In the genomic region with DNA sequence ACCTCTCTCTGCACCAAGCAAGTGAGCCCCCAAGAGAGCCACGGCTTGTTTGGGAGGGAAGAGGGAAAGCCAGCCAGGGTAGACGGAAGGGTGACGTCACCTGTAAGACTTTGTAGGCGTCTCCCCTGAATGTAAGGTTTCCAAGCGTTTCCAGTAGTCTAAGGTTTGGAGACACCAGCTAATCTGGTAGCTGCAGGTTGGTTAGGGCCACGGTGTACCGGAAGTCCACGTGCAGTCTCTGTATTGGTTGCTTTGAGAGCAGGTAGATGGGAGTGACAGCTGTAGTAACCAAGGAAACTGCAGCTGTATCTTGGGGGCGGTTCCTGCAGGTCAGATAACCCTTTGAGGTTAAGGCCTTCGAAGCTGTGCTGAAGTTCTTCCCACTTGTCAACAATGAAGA, we compare ENCODE assay signal across 19 mouse cellular contexts. TPM values are rescaled to one million over a fixed set of nuclear protein-coding genes. Genes with fewer than 3 reads are reported as not detected.
DNase-seq lines count a peak whose midpoint lies in the region; ATAC-seq and TF ChIP-seq lines count a peak whose summit lies in the region.
"Had no signal": no experiment of that assay in that cellular context is flagged by ENCODE, and none has a peak within 500 bp of the region (broad histone marks: within the 10 kb centered on the region; RNA-seq: fewer than 3 reads in every experiment).

No protein-coding gene starts in this region.

- H3K27me3 ChIP-seq in hindbrain, embryonic 10.5 days (ENCODE audit: insufficient read depth, poor library complexity, severe bottlenecking): no peaks in the 10 kb centered on the region
- no peaks in the 10 kb centered on the region for H3K27me3 ChIP-seq in hindbrain, embryonic 13.5 days
- no peaks in the 10 kb centered on the region for H3K27me3 ChIP-seq in midbrain, embryonic 16.5 days (ENCODE audit: control insufficient read depth, insufficient read depth, low read depth, low read length)
- no peaks in the 10 kb centered on the region for H3K27me3 ChIP-seq in midbrain, postnatal 0 days (ENCODE audit: insufficient read depth, low read length)
- no peaks in the 10 kb centered on the region for H3K27me3 ChIP-seq in intestine, embryonic 15.5 days (replicated peaks)
- no peaks in the 10 kb centered on the region for H3K27me3 ChIP-seq in small intestine, adult 2 months (ENCODE audit: control insufficient read depth, insufficient read depth, low read length)
- H3K27me3 ChIP-seq: embryonic facial prominence, embryonic 13.5 days; heart, embryonic 15.5 days had no signal

- no peaks in the 10 kb centered on the region for H3K36me3 ChIP-seq in hindbrain, embryonic 10.5 days
- no peaks in the 10 kb centered on the region for H3K36me3 ChIP-seq in hindbrain, embryonic 13.5 days
- H3K36me3 ChIP-seq in midbrain, embryonic 16.5 days (ENCODE audit: control insufficient read depth, insufficient read depth, low read length): no peaks in the 10 kb centered on the region
- no peaks in the 10 kb centered on the region for H3K36me3 ChIP-seq in midbrain, postnatal 0 days (ENCODE audit: insufficient read depth, low read length)
- H3K36me3 ChIP-seq in intestine, embryonic 15.5 days: no peaks in the 10 kb centered on the region
- H3K36me3 ChIP-seq in small intestine, adult 2 months (ENCODE audit: control insufficient read depth, insufficient read depth, low read length): no peaks in the 10 kb centered on the region
- H3K36me3 ChIP-seq: embryonic facial prominence, embryonic 13.5 days; heart, embryonic 15.5 days had no signal

- H3K4me2 ChIP-seq in hindbrain, embryonic 13.5 days: no peak overlapping the region
- no peak overlapping the region for H3K4me2 ChIP-seq in midbrain, embryonic 16.5 days (ENCODE audit: low read length)
- H3K4me2 ChIP-seq in midbrain, postnatal 0 days (ENCODE audit: low read depth, low read length, poor library complexity, severe bottlenecking): no peak overlapping the region
- H3K4me2 ChIP-seq in intestine, embryonic 15.5 days (replicated peaks): no peak overlapping the region
- H3K4me2 ChIP-seq: embryonic facial prominence, embryonic 13.5 days; heart, embryonic 11.5 days; heart, embryonic 15.5 days had no signal

- no peak overlapping the region for H3K9ac ChIP-seq in hindbrain, embryonic 13.5 days
- no peak overlapping the region for H3K9ac ChIP-seq in midbrain, embryonic 16.5 days (ENCODE audit: low read depth, low read length)
- no peak overlapping the region for H3K9ac ChIP-seq in midbrain, postnatal 0 days (replicated peaks; ENCODE audit: low read length, poor library complexity, severe bottlenecking)
- no peak overlapping the region for H3K9ac ChIP-seq in intestine, embryonic 15.5 days
- H3K9ac ChIP-seq: embryonic facial prominence, embryonic 13.5 days; heart, embryonic 15.5 days had no signal

- no peaks in the 10 kb centered on the region for H3K9me3 ChIP-seq in hindbrain, embryonic 10.5 days
- H3K9me3 ChIP-seq in hindbrain, embryonic 13.5 days: no peaks in the 10 kb centered on the region
- no peaks in the 10 kb centered on the region for H3K9me3 ChIP-seq in midbrain, embryonic 16.5 days (replicated peaks; ENCODE audit: control insufficient read depth, low read length, poor library complexity, severe bottlenecking)
- no peaks in the 10 kb centered on the region for H3K9me3 ChIP-seq in midbrain, postnatal 0 days (ENCODE audit: low read length)
- no peaks in the 10 kb centered on the region for H3K9me3 ChIP-seq in intestine, embryonic 15.5 days
- H3K9me3 ChIP-seq: embryonic facial prominence, embryonic 13.5 days; heart, embryonic 15.5 days had no signal

- ATAC-seq in hindbrain, embryonic 13.5 days (ENCODE audit: low FRiP score): no peak
- ATAC-seq in midbrain, embryonic 16.5 days: 0 out of 2 replicates have a peak, but pooled peaks have one; percentile 42
- ATAC-seq in midbrain, postnatal 0 days (ENCODE audit: low FRiP score): no peak
- ATAC-seq in intestine, embryonic 15.5 days: peak; percentile 46; the same call in 1 of the 2 replicates
- ATAC-seq: forebrain, embryonic 14.5 days; hindbrain, embryonic 16.5 days had no signal

- peaks cover 33% of the 10 kb centered on the region for H3K4me1 ChIP-seq in hindbrain, embryonic 10.5 days (replicated peaks)
- H3K4me1 ChIP-seq in hindbrain, embryonic 13.5 days (replicated peaks): no peaks in the 10 kb centered on the region
- 0 out of 2 replicates have a peak, but pooled peaks cover 2% of the 10 kb centered on the region for H3K4me1 ChIP-seq in midbrain, embryonic 16.5 days (ENCODE audit: control insufficient read depth, insufficient read depth, low read length)
- H3K4me1 ChIP-seq in midbrain, postnatal 0 days (ENCODE audit: insufficient read depth, low read length): no peaks in the 10 kb centered on the region
- H3K4me1 ChIP-seq in intestine, embryonic 15.5 days (replicated peaks): 0 out of 2 replicates have a peak, but pooled peaks cover 3% of the 10 kb centered on the region
- peaks cover 23% of the 10 kb centered on the region; the same call in 1 of the 2 replicates for H3K4me1 ChIP-seq in small intestine, adult 2 months (ENCODE audit: control insufficient read depth, insufficient read depth, insufficient read length, low read length)
- H3K4me1 ChIP-seq: heart, embryonic 15.5 days had no signal

- DNase-seq in hindbrain, embryonic 10.5 days (ENCODE audit: low spot score): no peak
- no peak for DNase-seq in midbrain, postnatal 0 days (ENCODE audit: low spot score)
- no peak for DNase-seq in layer of hippocampus, adult 11-12 months (ENCODE audit: low spot score)
- no peak for DNase-seq in frontal cortex, postnatal 14 days (ENCODE audit: low spot score in 2 of 2)
- DNase-seq: adrenal gland, postnatal 14 days; cerebellum, adult 11-12 months; cerebellum, adult 9-10 months; cerebellum, postnatal 25 days; gastrocnemius, postnatal 10 days; heart, adult 2 months had no signal

- 80% methylated on average over 10 of the region's 10 CpGs for WGBS in hindbrain, embryonic 10.5 days
- WGBS in hindbrain, embryonic 13.5 days: 81% methylated on average over 10 of the region's 10 CpGs
- WGBS in midbrain, embryonic 16.5 days: 84% methylated on average over 10 of the region's 10 CpGs
- WGBS in midbrain, postnatal 0 days: 85% methylated on average over 10 of the region's 10 CpGs
- WGBS in intestine, embryonic 15.5 days: 67% methylated on average over 10 of the region's 10 CpGs
- WGBS in small intestine, adult 2 months: 44% methylated on average over 10 of the region's 10 CpGs

- TF ChIP-seq CTCF in midbrain, postnatal 0 days (IDR thresholded peaks at IDR 0.05): no peak
- no peak for TF ChIP-seq CTCF in small intestine, adult 2 months (IDR thresholded peaks at IDR 0.05; ENCODE audit: extremely low read depth, insufficient read length, insufficient replicate concordance, low read depth, low read length)

- no peak for TF ChIP-seq POLR2A in small intestine, adult 2 months (IDR thresholded peaks at IDR 0.05; ENCODE audit: low read depth, low read length)

- no peak overlapping the region for H3K4me3 ChIP-seq in hindbrain, embryonic 10.5 days
- H3K4me3 ChIP-seq in hindbrain, embryonic 13.5 days: no peak overlapping the region
- no peak overlapping the region for H3K4me3 ChIP-seq in midbrain, embryonic 16.5 days (ENCODE audit: low read depth, low read length)
- H3K4me3 ChIP-seq in midbrain, postnatal 0 days (ENCODE audit: low read depth, low read length): no peak overlapping the region
- H3K4me3 ChIP-seq in intestine, embryonic 15.5 days (replicated peaks): no peak overlapping the region
- H3K4me3 ChIP-seq in small intestine, adult 2 months (ENCODE audit: low read depth, low read length): peak overlapping the region; percentile 20; the same call in 1 of the 2 replicates
- H3K4me3 ChIP-seq: embryonic facial prominence, embryonic 13.5 days; heart, adult 2 months; heart, embryonic 15.5 days had no signal

- 0 out of 2 replicates have a peak overlapping the region, but pooled peaks have one; percentile 8 for H3K27ac ChIP-seq in hindbrain, embryonic 10.5 days
- H3K27ac ChIP-seq in hindbrain, embryonic 13.5 days: no peak overlapping the region
- H3K27ac ChIP-seq in midbrain, embryonic 16.5 days (ENCODE audit: low read length): no peak overlapping the region
- H3K27ac ChIP-seq in midbrain, postnatal 0 days (ENCODE audit: low read depth, low read length): no peak overlapping the region
- no peak overlapping the region for H3K27ac ChIP-seq in intestine, embryonic 15.5 days
- peak overlapping the region; percentile 96 for H3K27ac ChIP-seq in small intestine, adult 2 months (ENCODE audit: insufficient read depth, low read depth, low read length)
- H3K27ac ChIP-seq: embryonic facial prominence, embryonic 13.5 days; heart, adult 2 months; heart, embryonic 15.5 days had no signal

RNA-seq across cellular contexts. Expression of gene Lysmd4, which starts 15.8 kb away (rescaled TPM):
- polyA plus RNA-seq in hindbrain, embryonic 10.5 days (2016; fragmentation: Nextera tagmentation; extraction: Ambion mirVana): 14.7 and 18.7 TPM in 2 replicates
- 31.6 and 32.7 TPM in 2 replicates for polyA plus RNA-seq in hindbrain, embryonic 13.5 days (2015; fragmentation: Nextera tagmentation; extraction: Ambion mirVana)
- 33.4 and 37.8 TPM in 2 replicates for polyA plus RNA-seq in midbrain, embryonic 16.5 days (2015; fragmentation: Nextera tagmentation; extraction: Ambion mirVana)
- 33.2 and 45.4 TPM in 2 replicates for total RNA-seq in midbrain, postnatal 0 days (2014; rRNA removed)
- polyA plus RNA-seq in midbrain, postnatal 0 days (2015; fragmentation: Nextera tagmentation; extraction: Ambion mirVana): 40.5 and 42.2 TPM in 2 replicates
- polyA plus RNA-seq in intestine, embryonic 15.5 days (2015; fragmentation: Nextera tagmentation; extraction: Ambion mirVana): 11.1 and 12.5 TPM in 2 replicates
- 5.8 and 13.0 TPM in 2 replicates for polyA plus RNA-seq in small intestine, adult 2 months (2012; rRNA removed)

Comparison
In these comparisons a context has a peak if more than half of its experiments do, and no peak if none do; other contexts are left out.
1. H3K27ac ChIP-seq: peak in hindbrain, embryonic 10.5 days (single experiment) and small intestine, adult 2 months (single experiment); none in hindbrain, embryonic 13.5 days (single experiment), midbrain, embryonic 16.5 days (single experiment), midbrain, postnatal 0 days (single experiment) and intestine, embryonic 15.5 days (single experiment).
2. ATAC-seq: peak in midbrain, embryonic 16.5 days (single experiment) and intestine, embryonic 15.5 days (single experiment); none in hindbrain, embryonic 13.5 days (single experiment) and midbrain, postnatal 0 days (single experiment).